Mouse (Mus musculus): ENCODE data around the gene Ryr1. TPM values are rescaled to one million over a fixed set of nuclear protein-coding genes. Genes with fewer than 3 reads are reported as not detected.
A peak's percentile ranks its signal among the peaks of the same experiment; 100 is the strongest.
"Not testable (repeated sequence)": the region's sequence is repeated elsewhere in the genome, so short reads cannot be mapped to it uniquely, and the experiment has no call there.

The Ryr1 gene
- total RNA-seq, 4 experiments from 2014 or later, result 7.0 to 10.5 (median 9.2) TPM

DNA sequence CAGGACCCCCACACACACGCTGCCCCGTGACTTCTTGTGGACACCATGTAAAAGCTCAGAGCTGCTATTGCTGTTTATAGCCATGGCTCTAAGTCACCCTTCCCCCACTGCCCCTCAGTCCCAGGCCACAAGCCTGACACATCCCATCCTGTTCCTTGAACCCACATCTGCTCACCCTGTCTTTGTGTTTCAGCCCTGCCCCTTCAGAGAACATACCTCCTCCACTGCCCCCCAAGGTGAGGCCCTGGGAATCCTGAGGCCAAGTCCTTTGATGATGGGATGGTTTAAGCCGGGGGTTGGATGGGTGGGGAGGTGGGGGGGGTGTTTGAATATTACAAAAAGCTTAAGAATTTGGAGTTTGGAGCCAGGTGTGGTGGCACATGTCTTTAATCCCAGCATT, 132.0 kb downstream of the Ryr1 start:
- no peak for DNase-seq (ENCODE audit: low spot score in 2 of 2)

DNA sequence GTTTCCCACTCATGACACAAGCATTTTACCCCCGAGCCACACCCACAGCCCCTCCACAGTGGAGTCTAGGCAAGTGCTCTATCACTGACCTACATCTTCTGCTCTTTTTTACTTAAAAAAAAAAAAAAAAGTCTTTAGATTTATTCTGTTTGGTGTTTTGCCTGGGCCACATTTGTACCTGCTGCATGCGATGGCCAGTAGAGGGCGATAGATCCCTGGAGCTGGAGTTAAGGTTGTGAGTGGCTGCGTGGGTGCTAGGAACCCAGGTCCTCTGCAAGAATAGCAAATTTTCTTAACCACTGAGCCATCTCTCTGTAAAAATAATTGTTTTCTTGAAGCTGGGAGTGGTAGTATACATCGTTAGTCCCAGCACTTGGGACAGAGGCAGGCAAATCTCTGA, 133.4 kb downstream of the Ryr1 start:
- no peak for DNase-seq (ENCODE audit: low spot score in 2 of 2)

DNA sequence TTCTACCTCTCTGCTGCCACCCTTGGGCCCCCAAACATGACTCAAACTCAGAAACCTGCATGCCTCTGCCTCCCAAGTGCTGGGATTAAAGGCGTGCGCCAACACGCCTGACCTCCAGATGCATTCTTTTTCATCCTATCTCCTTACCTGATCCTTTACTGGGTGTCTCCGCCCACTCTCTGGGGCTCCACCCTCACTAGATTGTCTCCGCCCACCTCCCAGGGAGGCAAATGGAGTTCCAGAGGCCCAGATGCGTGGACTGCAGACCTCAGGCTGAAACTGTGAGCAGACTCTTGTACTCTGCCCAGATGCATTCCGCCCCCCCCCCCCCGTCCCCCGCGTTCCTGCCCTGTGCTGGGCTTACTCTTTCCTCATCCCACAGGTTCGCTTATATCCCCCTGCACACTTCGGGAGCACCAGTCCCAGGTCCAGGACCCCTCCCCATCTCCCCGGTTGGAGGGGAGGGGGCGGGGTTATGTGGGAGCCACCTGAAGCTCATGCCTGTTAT, 134.2 kb downstream of the Ryr1 start:
- DNase-seq (ENCODE audit: low spot score in 2 of 2), result no peak

DNA sequence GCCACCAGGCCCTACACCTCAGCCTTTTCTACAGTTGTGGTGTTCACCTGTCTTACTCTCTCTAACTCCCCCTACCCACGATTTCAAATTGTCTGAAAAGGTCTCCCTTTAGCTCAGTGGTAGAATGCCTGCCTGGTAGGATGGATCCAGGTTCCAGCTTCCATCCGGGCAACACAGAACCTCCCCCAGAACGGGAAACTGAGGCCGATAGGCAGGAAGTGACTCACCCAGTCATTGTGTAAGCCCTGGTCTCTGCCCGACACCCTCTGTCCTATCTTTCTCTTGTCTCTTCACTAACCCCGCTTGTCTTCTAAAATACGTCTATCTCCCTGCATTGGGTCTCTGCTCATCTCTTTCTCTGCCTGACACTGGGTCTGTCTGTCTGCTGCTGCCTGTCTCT, 139.8 kb downstream of the Ryr1 start:
- DNase-seq (ENCODE audit: low spot score in 2 of 2), result no peak

DNA sequence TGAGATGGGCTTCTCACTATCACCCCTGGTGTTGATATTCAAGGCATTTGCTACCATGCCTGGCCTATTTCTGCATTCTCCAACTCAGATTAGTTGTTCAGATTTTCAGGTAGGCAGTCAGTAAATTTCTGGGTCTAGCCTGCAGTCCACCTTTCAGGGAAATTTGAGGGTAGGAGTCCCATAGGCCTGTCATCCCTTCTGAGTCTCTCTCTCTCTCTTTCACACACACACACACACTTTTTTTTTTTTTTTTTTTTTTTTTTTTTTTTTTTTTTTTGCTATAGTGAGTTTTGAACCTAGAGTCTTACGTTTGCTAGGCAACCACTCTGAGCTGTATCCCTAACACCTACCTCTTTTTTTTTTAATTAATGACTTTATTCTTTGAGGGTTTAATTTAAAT, 140.5 kb downstream of the Ryr1 start:
- no peak for DNase-seq (ENCODE audit: low spot score in 2 of 2)

DNA sequence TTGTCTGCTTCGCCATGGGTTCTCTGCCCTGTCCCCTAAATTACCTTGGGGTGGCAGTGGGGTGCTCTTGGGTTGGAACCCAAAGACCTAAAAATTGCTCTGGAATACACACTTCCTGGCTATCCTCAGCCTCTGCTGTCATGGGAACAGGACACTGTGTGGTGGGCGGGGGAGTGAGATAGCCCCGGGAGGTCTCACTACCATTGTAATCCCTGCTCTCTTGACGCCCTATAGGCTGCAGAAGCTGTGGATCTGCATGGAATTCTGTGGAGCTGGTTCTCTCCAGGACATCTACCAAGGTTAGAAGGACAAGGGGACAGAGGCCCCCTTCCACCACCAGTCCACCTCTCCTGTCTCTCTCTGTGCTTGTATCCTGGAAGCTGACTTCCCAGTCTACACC, 141.1 kb downstream of the Ryr1 start:
- no peak for DNase-seq (ENCODE audit: low spot score in 2 of 2)

DNA sequence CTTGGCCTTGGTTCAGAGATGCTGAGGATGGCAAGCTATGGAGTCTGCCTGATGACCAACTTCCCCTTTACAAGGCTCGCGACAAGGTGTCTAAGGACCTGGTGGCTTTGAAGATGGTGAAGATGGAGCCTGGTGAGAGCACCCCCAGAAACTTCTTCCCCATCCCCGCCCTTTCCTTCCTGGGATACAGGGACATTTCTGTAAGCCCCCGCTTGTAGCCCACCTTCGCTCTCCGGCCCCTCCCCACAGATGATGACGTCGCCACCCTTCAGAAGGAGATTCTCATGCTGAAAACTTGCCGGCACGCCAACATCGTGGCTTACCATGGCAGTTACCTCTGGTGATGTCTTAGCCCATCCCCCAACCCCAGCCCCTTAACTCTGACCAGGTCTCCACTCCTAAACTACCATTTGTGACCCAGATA, 141.8 kb downstream of the Ryr1 start:
- no peak for DNase-seq (ENCODE audit: low spot score in 2 of 2)

DNA sequence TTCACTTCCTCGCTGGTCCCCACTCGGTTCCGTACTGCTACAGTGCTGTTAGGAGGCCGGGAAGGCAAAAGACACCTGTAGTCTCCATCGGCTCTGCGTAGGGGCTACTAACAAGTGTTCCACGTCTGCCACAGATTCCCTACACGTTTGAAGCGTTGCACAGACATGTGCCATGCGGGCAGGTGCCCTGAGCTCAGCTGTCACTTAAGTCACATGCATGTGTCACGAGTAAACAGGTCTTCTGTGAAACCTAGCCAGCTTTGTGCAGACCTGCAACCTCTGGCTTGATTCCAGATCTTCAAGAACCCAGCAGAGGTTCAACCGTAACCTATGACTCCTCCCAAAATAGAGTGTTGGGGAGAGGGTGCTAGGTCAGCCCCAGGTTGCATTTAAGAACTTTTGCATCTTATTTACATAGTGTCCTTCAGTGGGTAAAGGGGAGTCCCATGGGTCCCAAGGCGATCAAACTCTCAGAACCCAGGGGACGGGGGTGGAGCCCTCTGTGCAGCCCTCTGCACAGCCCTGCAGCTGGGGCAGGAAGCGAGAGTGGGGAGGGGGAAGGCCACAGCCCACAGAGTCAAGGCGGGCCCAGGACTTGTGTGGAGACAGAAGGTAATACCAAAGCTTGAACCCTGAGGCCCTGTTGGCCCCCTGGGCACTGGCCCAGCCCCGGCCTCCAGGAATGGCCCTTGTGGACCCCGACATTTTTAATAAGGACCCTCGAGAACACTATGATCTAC, 142.5 kb downstream of the Ryr1 start:
- DNase-seq (ENCODE audit: low spot score in 2 of 2), result no peak

DNA sequence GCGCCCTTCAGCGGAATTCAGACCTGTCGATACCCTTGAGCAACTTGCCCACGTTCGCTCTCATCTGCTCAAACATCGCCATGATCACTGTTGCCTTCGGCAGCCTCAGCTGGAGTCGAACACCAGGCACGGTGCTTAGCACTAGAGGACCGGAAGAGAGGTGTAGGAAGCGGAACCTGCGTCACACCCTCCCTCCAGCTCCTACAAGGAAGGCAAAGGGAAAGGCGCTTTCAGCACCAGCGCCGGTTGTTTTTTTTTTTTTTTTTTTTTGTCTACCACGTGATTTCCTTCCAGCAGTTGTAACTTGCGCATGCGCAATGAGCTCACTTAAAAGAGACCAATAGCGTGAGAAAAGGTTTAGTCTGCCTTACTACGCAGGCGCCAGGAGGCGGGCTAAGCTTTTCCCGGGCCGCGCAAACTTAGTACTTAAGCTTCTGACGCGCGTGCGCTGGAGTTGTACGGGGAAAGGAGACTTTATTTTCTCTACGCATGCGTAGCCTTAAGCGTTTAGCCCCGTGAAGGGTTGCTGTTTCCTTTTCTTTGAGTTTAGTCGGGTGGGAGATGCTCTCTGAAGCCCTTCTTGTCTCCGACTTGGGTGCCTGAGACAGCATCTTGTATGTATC, 143.2 kb downstream of the Ryr1 start, which contains the start of the genes Eif3k and Map4k1:
TSS of gene Eif3k (minus strand) at position 214 of the 623 bp plus-strand sequence.
TSS of gene Map4k1 (plus strand) at position 400 of the 623 bp plus-strand sequence.
- DNase-seq (ENCODE audit: low spot score in 2 of 2), result peak; percentile 83 to 99

DNA sequence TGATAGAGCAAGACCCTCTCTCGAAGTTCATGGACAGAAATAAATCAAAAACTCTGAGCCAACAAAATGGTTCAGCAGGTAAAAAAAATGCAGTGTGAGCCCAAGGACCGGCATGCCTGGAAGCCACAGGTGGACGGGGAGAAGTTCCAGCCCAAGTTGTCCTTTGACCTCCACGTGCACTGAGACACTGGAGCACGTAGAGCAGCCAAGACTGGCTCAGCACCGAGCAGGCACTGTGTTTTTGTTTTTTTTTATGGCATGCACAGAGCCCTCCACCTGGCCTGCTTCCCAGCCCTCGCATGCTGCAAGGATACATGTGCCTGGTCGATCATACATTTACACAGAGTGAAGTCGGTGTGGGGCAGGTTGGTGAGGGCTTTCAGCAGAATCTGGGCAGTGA, 147.4 kb downstream of the Ryr1 start:
- no peak for DNase-seq (ENCODE audit: low spot score in 2 of 2)

DNA sequence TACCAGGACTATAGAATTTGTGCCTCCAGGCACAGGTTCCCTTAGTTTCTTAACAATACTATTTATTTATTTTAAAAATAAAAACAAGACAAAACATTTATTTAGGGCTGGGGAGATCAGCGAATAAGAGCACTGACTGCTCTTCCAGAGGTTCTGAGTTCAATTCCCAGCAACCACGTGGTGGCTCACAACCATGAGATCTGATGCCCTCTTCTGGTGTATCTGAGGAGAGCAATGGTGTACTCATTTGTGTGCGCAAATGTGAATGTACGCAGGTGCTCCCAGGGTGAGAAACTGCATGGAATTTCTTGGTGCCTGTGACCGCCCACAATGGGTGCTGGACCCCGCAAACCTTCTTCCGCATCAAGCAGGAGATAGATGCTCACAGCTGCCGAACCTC, 152.0 kb downstream of the Ryr1 start:
- DNase-seq (ENCODE audit: low spot score in 2 of 2), result no peak

DNA sequence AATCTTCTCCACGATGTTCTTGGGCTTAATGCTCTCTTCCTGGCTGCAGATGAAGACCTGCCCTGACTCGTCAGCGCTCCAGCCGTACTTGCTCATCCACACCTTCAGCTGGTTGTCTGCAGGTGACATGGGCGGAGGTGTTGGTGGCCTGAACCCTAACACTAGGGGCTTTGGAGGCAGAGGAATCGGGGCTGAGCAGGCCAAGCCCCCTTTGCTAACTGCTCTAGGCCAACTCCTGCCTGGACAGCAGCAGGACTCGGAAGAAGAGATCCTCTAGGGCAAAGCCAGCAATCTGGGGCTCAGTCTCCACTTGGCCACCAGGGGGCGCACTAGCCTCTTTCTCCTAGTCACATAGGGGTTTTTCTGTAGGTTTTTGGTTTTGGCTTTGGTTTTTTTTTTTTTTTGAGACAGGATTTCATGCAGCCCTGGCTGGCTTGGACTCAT, 152.4 kb downstream of the Ryr1 start:
- DNase-seq (ENCODE audit: low spot score in 2 of 2), result peak in 1 of 2 experiments; percentile 56

DNA sequence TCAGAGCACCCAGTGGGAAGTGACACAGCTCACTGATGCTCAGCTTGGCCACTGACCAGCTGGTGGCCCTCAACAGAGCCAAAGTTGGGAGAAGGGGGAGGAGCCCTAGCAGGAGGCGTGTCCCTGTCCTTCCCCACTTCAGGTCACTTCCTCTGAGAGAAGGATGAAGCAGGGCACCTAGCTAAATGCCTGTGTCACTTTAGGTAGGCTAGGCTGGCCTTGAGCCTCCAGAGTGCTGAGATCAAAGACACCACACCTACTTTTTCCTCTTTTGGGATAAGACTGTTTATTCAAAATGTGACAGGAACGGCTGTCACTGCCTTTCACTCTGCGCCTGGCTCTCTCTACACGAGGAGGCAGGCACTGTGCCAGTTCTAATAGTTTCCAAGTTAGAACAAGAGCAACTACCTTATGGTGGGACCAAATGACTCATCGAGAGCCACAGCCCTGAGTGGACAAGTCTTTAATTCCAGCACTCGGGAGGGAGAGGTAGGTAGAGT, 153.2 kb downstream of the Ryr1 start:
- no peak for DNase-seq (ENCODE audit: low spot score in 2 of 2)

DNA sequence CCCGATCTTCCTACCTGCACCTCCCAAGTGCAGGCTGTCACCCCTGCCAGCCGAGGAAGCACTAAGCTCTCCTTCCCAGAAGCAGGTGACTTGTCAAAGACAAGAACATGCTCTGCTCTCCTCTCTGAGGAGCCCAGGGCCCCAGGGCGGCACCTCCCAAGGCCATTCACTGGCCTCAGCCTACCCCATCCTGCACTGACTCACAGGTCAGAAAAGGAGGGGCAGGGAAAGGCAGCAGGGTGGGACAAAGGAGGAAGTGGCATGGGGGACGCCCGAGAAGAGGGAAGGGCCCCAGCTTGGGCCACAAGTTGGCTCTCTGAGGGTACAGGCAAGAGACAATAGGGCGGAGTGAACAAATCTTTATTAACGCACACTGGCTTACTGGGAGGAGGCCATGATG, 153.9 kb downstream of the Ryr1 start:
- DNase-seq (ENCODE audit: low spot score in 2 of 2), result no peak

DNA sequence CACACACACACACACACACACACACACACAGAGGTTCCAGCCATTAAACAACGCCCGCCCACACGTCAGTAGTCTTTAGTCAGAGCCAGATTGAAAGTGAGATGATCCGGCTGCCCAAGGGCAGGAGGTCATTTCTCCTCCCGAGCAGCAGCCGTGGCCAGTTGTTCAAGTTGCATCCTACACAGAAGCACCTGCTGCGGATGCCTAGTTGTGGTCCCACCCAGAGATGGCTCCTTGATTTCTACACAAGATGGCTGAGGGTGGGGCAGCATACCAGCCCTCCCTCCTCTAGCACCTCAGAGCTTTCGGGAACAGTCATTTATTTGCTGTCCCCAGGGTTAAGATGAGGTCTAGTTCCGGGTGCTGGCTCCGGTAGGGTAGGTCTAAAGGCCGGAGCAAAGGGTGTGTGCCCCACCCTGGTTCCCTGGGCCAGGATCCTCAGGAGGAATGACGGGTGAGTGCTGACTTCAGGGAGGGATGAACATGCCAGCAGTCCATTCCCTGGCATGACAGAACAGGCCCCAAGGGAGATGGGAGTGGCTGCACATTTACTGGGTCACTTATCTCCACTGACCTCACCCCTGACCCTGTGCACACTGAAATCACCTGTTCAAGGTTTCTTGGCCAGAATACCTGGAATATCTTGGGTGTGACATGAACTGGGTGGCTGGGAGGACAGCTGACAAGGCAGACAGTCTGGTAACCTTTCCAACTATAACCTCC, 155.1 kb downstream of the Ryr1 start:
- DNase-seq (ENCODE audit: low spot score in 2 of 2), result no peak

DNA sequence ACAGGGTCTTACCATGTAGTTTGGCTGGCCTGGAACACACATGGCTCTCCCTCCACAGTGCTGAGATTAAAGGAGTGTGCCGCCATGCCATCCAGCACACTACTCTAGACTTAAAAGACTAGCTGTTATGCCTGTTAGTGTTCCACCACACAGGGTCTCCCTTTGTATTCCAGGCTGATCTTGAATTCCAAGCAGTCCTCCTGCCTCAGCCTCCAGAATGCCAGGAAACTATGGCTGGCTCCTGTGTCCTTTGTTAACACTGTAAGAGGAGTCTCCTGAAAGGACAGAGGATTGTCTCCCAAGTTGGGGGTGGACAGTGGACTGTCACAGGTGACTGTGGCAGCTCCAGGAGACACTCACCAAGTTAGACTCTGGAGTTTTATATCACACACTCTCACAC, 155.7 kb downstream of the Ryr1 start:
- no peak for DNase-seq (ENCODE audit: low spot score in 2 of 2)

DNA sequence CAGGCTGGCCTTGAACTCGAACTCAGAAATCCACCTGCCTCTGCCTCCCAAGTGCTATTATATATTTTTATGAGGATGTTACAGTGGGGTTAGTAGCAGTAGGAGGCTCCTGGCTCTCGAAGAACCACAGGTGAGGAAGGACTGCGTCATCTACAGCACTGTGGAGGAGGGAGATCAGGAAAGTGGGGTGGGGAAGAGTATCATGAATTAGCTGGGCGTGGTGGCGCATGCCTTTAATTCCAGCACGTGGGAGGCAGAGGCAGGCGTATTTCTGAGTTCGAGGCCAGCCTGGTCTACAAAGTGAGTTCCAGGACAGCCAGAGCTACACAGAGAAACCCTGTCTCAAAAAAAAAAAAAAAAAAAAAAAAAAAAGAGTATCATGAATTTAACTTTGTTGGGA, 156.9 kb downstream of the Ryr1 start:
- DNase-seq (ENCODE audit: low spot score in 2 of 2), result not testable (repeated sequence)

DNA sequence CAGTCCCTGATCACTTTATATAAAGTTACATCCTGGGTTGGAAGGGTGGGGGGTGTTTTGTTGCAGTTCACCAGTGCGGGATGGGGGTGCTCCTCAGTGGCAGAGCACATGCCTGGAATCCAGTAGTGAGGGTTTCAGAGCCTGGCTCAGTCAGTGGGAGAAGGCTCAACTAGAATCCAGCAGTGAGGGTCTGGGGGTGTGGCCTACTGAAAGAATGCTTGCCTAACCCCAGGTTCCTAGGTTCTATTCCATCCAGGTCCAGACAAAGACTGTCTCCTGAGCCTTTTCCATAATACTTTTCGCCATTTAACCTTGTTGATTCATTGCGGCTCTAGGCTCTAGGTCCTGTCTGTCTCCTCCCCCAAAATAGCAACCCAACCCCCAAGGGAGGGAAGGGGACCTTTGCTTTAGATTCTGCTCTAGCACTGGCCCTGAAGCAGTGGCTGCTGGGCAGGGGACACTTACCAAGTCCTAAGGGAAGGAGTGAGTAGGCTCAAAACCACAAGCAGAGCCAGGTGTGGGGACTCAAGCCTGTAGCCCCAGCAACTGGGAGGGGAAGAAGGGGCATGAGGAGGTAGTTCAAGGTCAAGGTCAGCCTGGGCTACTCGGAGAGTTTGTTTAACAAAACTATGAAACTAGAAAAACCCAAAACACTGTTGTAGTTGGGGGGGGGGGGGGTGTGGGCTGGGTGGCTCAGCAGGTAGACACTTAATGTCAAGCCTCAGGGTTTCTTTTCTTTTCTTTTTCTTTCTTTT, 158.1 kb downstream of the Ryr1 start:
- no peak for DNase-seq (ENCODE audit: low spot score in 2 of 2)

DNA sequence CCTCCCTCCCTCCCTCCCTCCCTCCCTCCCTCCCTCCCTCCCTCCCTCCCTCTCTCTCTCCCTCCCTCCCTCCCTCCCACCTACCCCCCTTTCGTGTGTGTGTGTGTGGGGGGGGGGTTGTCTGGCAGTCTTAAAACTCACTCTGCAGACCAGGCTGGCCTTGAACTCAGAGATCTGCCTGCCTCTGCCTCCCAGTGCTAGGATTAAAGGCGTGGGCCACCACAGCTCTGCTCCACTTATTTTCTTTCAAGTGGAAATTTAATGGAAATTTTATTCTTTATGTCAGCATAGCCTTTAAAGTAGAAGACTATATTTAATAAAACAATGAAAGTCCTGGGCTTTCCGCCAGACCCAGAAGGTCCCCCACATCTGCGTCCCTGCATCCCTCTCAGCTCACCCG, 158.8 kb downstream of the Ryr1 start:
- no peak for DNase-seq (ENCODE audit: low spot score in 2 of 2)

DNA sequence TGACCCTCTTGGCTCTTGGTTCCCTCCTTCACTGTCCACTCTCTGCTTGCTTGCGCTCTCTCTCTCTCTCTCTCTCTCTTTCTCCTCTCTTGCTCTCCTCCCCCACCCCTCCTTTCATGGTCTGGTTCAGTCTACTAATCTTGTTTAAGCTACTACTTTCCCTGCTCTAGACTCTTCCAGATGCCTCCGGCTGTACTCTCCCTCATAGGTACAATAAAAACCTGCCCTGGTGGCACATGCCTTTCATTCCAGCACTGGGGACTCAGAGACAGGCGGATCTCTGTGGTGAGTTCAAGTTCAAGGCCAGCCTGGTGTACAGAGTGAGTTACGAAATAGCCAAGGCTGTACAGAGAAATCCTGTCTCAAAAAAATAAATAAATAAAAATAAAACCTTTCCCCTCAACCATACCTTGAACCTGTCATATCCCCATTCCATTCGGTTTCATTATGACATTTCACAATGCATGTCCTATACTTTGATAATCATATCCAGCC, 159.6 kb downstream of the Ryr1 start:
- no peak for DNase-seq (ENCODE audit: low spot score in 2 of 2)

DNA sequence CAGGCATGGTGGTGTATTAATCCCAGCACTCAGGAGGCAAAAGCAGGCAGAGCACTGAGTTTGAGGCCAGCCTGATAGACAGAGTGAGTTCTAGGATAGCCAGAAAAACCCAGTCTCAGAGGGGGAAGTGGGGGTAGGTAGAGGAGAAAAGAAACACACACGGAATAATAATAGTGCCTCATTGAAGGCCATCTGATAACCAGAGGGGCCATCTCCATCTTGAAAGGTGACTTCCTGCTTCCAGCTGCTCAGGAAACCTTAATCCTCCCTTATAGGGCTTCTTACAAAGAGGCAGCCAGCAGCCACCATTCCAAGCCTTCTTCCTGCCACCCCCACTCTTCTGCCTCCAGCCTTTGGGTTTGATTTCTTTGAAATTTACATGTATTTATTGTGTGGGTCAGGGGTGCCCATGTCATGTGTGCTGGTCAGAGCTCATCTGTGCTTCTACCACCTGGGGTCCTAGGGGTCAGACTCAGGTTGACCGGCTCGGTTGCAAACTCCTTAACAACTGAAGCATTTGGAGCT, 161.5 kb downstream of the Ryr1 start:
- DNase-seq (ENCODE audit: low spot score in 2 of 2), result no peak
